Mouse (Mus musculus) layer of hippocampus, postnatal 10 days (tissue): ENCODE results near the gene Gap43. TPM values are rescaled to one million over a fixed set of nuclear protein-coding genes. Genes with fewer than 3 reads are reported as not detected.
"Not testable (repeated sequence)": the region's sequence is repeated elsewhere in the genome, so short reads cannot be mapped to it uniquely, and the experiment has no call there.

Source experiments
- DNase-seq, 2 experiments: peaks; one replicate each; pipeline ENCODE4 v3.0.0; 2021; ENCODE audit warnings: low spot score in 2 of 2
- total RNA-seq, 2 experiments: library from RNA; stranded (reverse); gene quantifications; 2 replicates each; pipeline ENCODE4 v1.2.3; 2021

Gap43 gene
- total RNA-seq, 2 experiments from 2014 or later: 909 to 966 TPM

DNA sequence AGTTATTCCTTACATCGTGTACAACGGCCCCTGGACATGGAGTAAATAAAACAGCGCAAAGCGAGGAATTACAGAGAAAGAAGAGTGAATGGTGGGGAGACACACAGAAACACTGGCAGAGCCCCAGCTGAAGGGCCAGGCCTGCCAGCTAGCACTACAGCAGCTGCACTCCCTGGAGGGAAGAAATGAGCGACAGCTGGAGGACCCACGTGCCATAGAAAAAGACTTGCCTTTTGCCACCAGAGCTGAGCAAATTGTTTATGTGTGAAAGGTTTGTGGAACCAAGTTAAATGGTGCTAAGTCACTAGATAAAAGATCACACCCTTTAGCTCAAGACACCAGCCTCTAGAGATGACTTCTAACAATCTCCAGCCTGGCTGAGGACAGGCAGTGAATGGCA lies 37.0 kb downstream of the Gap43 start:
- peak; percentile 63 to 64 for DNase-seq

DNA sequence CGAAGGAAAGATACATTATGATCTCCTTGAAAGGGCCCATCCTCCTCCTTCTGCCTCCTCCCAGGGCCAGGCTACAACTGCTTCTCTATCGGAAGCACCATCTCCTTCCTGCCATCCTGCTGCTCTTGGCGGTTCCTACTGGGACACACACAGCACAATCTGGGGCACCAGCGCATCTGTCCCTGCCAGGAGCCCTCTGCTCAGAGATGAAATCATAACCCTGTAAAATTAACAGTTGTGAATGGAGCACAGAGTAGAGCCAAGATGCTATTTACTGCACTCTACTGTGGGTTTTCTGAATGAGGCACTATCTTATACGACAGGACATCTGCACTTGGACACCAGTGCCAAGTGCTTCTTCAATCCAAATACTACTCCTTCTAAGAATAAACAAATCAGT lies 46.0 kb downstream of the Gap43 start:
- peak in 1 of 2 experiments; percentile 43 for DNase-seq

GRCm38 (mm10) chr16:42294056-42294455 lies 46.4 kb downstream of the Gap43 start:
- no peak for DNase-seq

DNA sequence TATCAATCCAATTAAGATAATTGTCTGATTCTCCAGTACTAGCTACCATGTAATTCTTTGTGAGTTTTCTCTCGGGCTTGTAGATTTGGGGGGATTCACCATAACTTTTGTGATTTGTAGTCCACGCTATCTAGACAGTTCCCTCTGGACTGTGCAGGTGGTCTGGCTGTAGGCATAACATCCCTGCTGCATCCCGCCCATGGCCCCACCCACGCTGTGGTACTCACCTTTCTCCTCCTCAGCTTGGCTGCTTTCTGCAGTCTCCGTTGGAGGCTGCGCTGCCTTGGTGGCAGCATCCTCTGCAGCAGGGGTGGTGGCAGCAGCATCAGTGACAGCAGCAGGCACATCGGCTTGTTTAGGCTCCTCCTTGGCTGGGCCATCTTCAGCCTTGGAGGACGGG lies 48.9 kb downstream of the Gap43 start:
- no peak for DNase-seq

- DNase-seq: no peak
Measured at GRCm38 (mm10) chr16:42284005-42284404, 56.4 kb downstream of the Gap43 start.

DNA sequence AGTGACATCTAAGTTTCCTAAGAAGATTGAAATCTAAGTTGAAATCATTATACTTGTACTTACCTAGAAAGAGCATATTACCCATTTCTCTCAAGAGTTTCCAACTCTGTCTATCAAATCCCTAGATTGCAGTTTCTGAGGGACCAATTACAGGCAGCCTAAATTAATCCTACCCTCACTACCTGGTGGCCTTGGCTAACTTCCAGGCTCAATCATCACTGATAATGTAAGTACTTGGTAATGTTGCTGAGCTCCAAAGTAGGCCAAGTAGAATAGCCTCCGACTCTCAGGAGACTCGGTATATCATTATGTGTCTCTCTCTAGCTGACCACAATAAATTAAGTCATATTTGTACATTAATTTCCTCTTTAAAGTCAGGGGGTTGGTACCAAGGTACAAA lies 62.7 kb downstream of the Gap43 start:
- DNase-seq: no peak

- DNase-seq: no peak
Measured at GRCm38 (mm10) chr16:42277268-42277667, 63.2 kb downstream of the Gap43 start.

GRCm38 (mm10) chr16:42276216-42277141 lies 64.0 kb downstream of the Gap43 start:
- DNase-seq: peak; percentile 88

GRCm38 (mm10) chr16:42275518-42276215 lies 64.8 kb downstream of the Gap43 start:
- DNase-seq: peak; percentile 52 to 60

GRCm38 (mm10) chr16:42271213-42271612 lies 69.2 kb downstream of the Gap43 start:
- DNase-seq: no peak

- DNase-seq: no peak
Measured at GRCm38 (mm10) chr16:42269587-42269967, 70.9 kb downstream of the Gap43 start.

GRCm38 (mm10) chr16:42268843-42269586 lies 71.4 kb downstream of the Gap43 start:
- peak; percentile 75 to 76 for DNase-seq

DNA sequence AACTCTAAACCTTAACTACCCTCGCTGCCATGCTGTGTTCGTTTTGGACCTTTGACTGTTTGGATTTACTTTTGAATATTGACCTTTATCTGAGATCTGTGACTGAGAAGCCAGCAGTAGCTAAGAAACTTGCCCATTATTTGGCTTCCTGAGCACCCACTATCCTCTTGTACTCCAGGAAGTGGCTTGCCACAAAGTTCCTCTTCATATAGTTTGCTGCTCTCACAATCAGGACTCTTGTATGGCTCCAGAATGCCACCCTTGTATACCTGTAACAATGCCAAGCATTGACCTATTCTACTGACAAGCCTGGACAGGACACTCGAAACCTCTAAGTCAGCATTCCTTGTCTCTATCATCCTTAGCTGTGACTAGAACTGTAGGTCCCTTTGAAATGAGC lies 75.3 kb downstream of the Gap43 start:
- DNase-seq: no peak

DNA sequence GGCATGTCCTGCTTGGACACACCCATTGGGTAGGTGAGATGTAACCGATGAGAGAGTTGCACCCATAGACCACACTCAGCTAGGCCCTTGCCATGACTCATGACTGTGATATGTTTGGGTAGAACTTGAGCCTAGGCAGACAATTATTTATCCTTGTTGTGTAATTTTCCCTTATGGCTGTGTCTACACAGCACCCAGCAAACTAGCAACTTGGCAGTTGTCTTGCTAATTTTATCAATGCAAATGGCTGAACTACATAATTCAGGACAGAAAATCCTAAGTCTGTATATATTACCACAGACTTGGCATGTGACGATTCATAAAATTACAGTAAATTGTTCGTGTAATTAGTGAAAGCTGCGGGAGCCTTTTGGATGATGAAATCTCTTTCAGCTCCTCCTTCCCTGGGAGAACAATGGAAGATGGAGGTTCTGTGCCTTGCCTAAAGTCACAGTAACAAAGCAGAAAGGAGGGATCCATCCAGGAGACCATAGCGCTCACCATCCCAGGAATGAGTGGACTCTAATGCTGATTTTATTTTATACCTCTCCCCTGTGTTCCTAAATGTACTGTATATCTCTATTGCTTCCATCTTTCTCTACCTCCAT lies 77.4 kb downstream of the Gap43 start:
- DNase-seq: no peak

- peak; percentile 77 to 79 for DNase-seq
Measured at GRCm38 (mm10) chr16:42255693-42256092, 84.8 kb downstream of the Gap43 start.

GRCm38 (mm10) chr16:42255222-42255621 lies 85.2 kb downstream of the Gap43 start:
- DNase-seq: no peak

- no peak for DNase-seq
Measured at GRCm38 (mm10) chr16:42252252-42252651, 88.2 kb downstream of the Gap43 start.

DNA sequence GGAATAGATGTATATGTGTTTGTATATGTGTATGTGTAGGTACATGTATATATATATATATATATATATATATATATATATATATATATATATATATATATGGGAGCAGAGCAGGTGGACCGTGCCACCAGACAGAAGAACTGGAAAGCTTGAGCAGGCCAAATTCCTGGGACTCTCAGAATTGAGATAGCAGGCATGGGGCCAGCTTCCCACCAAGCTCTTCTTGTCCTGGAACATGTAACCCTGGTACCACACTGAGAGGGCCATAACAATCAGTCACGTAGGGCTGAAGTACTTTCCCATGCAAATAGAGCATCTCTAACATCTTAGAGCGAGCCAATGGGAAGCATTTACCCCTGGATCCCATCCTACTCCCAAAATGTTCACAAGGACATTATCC lies 96.3 kb downstream of the Gap43 start:
- DNase-seq: not testable (repeated sequence)

GRCm38 (mm10) chr16:42231306-42231705 lies 109.1 kb downstream of the Gap43 start:
- no peak for DNase-seq
